Mouse (Mus musculus) urinary bladder, adult 2 months (tissue): ENCODE results near the gene Vkorc1. TPM values are rescaled to one million over a fixed set of nuclear protein-coding genes. Genes with fewer than 3 reads are reported as not detected.
A peak's percentile ranks its signal among the peaks of the same experiment; 100 is the strongest.
"Not testable (repeated sequence)": the region's sequence is repeated elsewhere in the genome, so short reads cannot be mapped to it uniquely, and the experiment has no call there.

ENCODE experiments used
- DNase-seq: peaks from one replicate; pipeline ENCODE4 v3.0.0; 2022; ENCODE audit warnings: low spot score
- polyA plus RNA-seq: library from polyadenylated mRNA; depleted of rRNA; stranded (reverse); fragments of >200 nt; gene quantifications from 2 replicates; pipeline ENCODE4 v1.2.3, GENCODE M21; 2012

The Vkorc1 gene
- polyA plus RNA-seq, 1 experiment, result 211 TPM

DNA sequence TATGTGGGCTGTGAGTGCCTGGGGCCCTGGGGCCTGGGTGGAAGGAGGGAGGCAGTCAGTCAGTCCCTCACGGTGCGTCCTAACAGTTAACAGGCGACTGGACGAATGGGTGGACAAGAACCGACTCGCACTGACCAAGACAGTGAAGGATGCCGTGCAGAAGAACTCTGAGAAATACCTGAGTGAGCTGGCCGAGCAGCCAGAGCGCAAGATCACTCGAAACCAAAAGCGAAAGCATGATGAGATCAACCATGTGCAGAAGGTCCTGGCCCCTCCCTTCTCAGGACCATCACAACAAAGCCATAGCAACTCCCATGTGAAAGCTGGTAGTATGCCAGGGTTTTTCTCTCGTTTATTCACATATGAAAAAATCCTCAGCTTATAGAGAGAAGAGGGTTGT, 19.9 kb upstream of the Vkorc1 start:
- no peak for DNase-seq

DNA sequence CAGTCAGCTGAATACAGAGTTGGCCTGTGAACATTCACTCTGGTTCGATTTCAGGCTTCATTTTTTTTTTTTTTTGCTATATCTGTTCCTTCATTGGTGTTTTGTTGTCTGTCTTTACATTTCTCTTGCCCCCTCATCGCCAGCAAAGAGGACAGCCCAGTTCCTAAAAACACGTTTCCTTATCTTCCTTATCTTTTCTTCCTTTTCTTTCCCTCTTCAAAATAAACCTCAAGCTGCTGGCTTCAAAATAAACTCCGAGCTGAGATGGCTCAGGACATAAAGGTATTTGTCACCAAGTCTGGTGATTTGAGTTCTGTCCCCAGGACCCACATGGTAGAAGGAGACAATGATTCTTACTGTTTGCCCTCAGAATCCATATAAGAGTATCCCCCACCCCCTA, 17.5 kb upstream of the Vkorc1 start:
- no peak for DNase-seq

DNA sequence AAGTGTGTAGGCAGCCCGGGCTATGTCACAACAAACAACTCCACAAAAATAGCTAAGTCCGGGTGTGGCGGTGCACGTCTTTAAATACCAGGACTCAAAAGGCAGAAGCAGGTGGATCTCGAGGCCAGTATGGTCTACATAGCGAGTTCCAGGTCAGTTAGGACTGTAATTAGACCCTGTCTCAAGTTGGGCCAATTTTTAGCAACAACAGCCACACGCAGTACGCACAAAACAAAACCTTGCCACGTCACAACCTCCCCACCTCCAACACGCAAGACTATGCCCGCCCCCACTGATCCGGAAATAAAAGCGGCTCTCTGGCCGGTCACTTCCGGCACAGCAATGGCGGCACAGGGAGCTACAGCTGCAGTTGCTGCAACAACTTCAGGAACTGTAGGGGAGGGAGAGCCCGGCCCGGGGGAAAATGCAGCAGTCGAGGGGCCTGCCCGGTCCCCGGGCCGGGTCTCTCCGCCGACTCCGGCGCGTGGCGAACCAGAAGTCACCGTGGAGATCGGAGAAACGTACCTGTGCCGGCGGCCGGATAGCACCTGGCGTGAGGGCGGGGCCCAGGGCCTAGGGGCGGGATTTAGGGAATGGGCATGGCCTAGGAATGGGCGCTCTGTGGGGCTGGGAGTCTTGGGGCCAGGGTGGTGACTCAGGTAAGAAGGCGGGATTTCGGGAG, 16.9 kb upstream of the Vkorc1 start, which contains the start of gene Kat8:
Kat8 (plus strand) TSS at position 327 of the 682 bp plus-strand sequence.
- DNase-seq, result peak; percentile 83

DNA sequence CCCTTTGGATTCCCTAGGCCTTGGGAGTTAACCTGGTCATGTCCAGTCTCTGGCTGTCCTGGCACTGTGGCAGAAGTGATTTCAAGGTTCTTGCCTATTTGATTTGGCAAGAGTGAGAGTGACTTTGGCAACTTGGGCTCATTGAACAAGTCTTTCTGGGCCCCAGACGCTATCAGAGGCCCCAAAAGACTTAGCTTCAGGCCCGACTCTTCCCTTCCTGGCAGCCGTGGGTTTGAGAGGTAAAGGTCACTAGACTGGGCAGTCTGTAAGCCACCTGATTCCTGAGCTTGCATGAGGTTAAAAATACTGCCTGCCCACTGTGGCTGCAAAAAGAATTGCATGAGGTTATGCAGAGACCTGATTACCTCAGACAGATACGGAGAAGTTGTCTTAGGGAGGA, 13.2 kb upstream of the Vkorc1 start:
- no peak for DNase-seq

DNA sequence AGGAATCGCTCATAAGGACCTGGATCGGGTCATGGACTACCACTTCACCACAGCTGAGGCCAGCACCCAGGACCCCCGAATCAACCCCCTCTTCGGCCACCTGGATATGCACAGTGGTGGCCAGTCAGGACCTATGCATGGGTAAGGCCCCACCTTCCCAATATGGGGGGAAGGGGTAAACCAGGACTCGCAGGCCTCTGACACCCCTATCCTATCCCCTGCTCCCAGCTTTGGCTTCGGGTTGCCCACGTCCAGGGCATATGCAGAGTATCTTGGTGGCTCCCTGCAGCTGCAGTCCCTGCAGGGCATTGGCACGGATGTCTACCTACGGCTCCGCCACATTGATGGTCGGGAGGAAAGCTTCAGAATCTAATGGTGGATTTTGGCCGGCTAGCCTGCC, 12.5 kb upstream of the Vkorc1 start:
- no peak for DNase-seq

DNA sequence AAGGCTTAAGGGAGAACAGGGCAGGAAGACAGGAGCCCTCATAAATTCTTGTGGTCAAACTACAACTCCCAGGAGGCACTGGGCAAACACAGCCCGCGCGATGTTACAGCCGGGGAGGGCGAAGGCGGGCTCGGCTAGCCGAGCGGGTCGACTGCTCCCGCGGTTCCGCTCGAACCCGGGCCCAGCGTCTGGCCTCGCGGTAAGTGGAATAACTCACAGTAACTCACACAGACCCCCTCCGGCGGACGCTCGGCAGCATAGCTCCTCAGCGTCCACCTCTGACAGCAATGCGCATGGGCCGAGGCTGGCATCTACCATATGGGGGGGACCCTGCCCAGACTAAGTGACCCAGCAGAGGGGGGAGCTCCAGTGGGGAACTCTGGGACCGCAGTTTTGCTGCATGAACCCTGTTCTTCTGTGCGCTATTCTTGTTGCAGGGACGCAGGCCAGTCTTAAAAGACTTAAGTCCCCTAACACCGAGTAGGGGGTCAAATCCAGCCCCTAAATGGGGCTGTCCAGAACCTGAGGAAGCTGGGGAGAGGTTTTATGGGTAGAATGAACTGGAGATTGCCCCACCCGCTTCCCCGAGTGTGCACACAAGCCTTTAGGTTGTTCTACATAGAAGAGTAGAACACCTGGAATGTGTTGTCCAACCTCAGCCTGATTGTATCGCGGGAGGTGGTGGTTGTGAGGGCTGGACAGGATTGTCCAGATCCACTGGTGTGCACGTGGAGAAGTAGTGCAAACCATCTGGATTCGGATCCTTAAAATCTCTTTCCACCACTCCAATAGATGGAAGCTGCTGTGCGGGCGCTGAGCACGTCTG, 8.8 kb upstream of the Vkorc1 start, which contains the start of gene Bckdk:
Bckdk (plus strand) TSS at position 112 of the 826 bp plus-strand sequence.
- DNase-seq, result peak; percentile 73

DNA sequence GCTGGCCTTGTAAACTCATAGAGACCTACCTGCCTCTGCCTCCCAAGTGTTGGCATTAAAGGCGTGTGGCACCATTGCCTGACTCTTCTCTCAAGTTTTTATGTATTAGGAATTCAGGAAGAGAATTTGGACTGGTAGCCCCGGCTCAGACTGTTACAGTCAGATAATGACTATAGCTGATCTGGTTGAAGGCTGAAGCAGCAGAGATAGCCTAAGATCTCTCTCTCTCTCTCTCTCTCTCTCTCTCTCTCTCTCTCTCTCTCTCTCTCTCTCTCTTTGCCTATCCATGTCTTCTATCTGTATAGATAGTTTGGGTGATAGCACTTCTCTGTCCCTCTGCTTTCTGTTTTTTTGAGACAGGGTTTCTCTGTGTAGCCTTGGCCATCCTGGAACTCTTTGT, 6.4 kb upstream of the Vkorc1 start:
- no peak for DNase-seq

DNA sequence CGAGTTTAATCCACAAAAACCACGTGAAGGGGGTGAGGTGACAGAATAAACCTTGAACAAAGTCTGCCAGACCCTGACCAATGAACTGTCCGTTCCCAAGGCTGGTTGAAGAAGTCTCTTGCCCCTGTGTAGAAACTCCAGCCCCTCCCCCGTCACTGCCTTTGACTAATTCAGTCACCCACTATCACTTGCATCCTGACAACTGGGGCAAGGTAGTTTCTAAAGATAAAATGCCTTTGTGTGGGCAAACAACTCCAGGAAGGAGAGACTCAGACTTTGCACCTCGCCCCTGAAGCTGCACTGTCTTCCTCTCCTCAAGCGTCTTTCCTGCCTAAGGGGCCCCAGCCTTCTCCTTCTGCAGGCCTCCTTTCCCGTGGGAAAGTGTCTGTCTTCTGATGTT, 4.6 kb upstream of the Vkorc1 start:
- no peak for DNase-seq

DNA sequence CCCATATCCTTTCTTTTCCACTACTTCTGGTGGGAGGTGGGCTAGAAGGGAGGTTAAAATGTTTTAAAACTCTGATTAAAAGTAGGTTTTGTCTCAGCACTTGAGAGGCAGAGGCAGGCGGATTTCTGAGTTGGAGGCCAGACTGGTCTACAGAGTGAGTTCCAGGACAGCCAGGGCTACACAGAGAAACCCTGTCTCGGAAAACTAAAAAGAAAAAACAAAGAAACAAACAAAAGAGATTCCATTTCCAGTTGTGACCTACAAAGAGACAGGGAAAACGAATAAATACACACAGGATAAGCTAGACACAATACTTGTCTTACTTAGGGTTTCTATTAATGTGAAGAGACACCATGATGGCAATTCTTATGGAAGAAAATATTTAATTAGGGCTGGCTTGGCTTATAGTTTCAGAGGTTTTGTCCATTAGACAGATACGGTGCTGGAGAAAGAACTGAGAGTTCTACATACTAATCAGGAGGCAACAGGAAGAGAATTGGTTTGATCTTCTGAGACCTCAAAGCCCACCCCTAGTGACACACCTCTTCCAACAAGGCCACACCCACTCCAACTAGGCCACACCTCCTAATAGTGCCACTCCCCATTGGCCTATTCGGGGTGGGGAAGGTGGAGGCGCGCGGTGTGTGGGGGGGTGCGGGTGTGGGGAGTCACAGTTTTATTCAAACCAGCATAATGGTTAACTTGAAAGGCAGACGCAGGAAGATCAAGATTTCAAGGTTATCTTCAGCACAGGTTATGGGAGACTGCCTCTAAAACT, 3.0 kb upstream of the Vkorc1 start:
- DNase-seq, result no peak

DNA sequence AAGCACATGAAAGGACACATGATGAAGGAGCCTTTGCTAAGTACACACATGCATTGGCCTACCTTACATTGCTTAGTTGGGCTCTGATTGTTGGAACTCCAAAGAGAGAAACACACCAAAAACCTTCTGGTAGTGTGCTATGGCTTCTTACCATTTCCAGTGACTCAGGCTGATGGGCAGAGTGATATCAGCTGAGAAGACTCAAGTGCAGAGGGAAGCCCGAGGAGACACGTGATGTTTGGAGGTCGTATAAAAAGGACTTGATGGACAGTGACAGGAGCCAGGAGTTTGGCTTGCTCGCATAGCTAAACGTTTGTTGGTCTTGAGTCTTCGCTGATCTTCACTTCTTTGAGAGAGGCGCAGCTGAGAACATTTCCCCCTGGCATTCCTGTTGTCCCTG, 2.1 kb upstream of the Vkorc1 start:
- no peak for DNase-seq

DNA sequence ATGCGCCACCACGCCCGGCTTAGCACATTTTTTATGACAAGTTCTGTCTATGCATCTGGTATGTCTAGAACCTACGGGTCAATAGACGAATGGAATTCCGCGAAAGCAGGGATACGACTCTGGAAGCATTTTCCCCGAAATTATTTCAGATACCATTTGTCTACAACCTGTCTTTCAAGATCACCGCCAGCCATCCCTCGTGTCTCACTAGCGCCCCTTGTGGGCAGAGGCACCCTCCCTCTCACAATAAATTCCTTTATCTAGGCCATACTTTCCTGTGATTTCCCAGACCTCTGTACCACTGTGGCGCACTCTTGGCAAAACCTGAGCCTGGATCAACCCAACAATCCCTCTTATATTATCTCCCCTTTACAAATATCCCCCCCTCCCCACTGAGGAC, 967 bp upstream of the Vkorc1 start:
- no peak for DNase-seq

DNA sequence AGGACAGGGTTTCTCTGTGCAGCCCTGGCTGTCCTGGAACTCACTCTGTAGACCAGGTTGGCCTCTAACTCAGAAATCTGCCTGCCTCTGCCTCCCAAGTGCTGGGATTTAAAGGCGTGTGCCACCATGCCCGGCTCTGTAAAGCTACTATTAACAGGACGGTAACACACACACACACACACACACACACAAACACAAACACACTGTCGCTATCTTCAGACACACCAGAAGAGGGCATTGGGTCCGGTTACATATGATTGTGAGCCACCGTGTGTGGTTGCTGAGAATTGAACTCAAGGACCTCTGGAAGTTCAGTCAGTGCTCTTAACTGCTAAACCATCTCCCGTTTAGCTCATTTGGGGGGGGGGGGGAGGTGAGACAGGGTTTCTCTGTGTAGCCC, 474 bp upstream of the Vkorc1 start:
- not testable (repeated sequence) for DNase-seq

DNA sequence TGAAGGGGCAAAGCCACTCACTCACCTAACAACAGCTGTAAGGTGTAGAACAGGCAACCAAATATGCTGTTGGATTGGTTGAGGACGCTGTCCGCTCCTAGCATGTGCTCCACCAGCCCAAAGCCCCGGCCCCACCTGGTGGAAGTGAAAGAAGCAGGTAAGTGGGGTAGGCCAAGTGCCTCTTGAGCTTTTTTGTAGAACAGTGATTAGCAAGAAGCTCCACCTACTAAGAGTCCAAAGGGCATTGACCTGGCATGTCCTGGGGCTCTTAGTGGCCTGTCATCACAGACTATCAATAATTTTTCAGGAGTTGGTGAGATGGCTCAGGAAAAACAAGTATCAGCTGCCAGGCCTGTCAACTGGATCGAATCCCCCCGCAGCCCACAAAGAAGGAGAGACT, 937 bp downstream of the Vkorc1 start:
- no peak for DNase-seq

DNA sequence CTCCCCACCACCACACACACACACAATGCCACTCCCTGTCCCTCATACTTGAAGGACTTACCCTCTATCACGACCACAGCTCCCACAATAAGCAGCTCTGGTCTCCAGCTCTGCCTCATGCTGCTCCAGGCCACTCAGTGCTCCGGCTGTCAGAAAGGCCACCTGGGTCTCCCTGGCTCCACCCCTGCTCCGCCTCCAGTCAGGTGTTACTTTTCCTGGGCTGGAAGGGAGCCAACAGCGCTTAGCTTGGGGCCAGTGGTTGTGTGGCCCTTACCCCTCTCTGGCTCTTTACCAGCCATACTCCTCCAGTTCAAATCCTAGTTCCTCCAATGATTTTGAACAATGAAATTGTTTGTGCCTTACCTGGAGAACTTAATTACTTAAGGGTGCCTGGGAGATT, 4.6 kb downstream of the Vkorc1 start, which contains the start of gene Prss53:
Prss53 (minus strand) TSS at position 173 of the 400 bp plus-strand sequence.
- DNase-seq, result peak; percentile 18

DNA sequence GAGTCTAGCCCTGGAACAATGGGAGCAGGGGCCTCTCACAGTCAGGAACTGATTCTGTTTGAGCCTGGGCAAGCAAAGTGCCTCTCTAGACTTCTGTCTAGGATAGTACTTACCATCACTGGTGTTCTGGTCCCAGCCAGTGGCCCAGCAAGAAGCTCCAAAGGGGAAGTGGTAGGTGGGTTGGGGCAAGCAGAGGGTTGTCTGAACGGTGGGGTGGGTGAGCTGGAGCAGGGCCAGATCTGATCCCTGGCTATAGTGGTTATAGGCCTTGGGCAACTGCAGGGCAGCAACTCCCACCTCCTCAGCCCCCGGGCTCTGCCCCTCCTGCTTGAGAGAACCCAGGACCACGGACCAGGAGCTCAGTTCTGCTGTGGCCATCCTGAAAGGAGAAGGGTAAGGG, 6.6 kb downstream of the Vkorc1 start:
- DNase-seq, result peak; percentile 20

DNA sequence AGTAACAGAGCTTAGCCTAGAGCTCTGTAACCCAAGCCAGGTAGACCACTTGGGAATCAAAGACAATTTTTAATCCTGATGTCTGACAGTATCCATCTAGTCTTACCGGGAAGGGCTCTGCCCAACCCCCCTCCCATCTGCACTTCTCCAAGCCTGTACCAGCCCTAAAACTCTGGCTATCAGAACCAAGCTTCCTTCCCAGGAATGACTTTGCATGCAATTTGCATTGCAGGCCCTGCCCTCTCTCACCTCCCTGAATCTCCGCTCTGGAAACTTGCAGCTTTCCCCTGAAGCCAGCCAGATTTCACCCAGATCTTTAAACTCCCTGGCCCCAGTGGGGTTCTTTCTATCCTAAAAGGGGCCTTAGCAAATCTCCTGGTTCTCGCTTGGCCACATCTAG, 7.6 kb downstream of the Vkorc1 start:
- no peak for DNase-seq

DNA sequence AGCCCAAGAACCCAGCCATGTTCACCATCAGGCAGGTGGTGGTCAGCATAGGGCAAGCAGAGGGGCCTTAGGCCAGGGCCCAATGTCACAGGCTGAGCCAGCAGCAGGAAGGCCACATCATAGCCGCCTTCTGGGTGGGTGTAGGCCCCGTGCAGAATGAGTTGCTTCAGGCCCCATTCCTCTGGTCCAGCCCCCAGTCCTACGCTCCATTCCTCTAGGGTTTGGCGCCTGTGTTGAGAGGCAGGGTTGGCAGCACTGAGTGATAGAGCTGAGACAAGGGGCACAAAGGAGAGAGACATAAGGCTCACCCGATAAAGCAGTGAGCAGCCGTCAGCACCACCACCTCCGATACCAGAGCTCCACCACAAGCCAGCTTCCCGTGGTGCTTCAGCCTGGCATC, 8.2 kb downstream of the Vkorc1 start:
- DNase-seq, result peak; percentile 18

DNA sequence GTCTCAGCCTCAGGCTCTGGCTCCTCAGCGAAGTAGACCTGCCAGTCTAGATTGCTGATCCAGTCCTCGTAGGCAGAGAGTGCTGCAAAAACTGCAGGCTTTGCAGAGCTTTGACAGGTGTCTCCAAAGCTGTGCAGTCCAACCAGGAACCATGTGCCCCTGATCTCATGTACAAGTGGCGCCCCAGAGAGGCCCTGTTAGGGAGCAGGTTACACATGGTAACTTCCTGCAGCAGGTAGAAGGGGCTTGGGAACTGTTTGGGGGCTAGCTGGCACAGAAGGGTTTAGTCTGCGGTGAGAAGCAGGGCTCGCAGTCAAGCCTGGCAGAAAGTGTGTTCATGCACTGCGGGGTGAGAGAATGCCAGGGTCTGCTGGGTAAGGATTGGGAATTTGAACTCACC, 8.9 kb downstream of the Vkorc1 start:
- DNase-seq, result peak; percentile 18

DNA sequence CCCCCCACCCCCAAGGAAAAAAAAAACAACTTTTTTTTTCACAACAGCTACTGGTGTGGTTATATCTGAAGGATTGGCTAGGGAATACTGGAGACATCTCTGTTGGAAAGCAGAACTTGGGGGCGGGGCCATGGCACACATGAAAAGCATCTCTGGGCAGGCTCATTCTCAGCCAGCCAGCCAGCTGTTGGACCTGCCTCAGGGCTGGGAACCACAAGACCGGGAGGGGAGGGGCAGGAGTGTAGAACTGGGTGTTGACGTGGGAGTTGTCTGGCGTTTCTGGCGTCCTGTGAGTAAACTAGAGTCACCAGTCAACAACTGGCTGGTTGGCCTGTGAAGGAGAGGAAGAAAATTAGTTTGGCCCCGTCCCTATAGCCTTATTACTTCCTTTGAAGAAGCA, 9.5 kb downstream of the Vkorc1 start:
- peak; percentile 22 for DNase-seq

DNA sequence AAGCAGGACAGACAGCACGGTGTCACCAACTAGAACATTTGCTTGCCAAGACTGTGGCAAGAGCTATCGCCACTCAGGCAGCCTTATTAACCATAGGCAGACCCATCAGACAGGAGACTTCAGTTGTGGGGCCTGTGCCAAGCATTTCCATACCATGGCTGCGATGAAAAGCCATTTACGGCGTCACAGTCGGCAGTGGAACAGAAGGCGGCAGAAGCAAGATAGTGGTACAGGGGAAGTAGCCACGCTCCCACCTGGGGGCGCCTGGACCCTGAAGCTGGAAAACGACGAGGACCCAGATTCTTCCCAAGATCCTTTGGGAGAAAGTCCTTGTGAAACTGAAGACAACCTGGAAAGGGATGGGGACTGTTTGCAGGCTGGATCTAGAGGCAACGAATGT, 15.0 kb downstream of the Vkorc1 start:
- no peak for DNase-seq

DNA sequence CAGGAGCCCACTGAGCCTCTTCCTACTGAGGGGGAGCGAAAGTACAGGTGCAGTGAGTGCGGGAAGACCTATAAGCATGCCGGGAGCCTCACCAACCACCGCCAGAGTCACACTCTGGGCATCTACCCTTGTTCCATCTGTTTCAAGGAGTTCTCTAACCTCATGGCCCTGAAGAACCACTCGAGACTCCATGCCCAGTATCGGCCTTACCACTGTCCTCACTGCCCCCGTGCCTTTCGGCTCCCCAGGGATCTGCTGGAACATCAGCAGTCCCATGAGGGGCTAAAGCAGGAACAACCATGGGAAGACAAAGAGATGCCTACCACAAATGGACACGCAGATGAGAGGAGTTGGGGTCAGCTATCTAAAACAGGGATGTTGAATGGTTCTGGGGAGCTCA, 16.1 kb downstream of the Vkorc1 start:
- no peak for DNase-seq
